Mouse (Mus musculus): Measurements from ENCODE around the gene Sirpa.

DNA sequence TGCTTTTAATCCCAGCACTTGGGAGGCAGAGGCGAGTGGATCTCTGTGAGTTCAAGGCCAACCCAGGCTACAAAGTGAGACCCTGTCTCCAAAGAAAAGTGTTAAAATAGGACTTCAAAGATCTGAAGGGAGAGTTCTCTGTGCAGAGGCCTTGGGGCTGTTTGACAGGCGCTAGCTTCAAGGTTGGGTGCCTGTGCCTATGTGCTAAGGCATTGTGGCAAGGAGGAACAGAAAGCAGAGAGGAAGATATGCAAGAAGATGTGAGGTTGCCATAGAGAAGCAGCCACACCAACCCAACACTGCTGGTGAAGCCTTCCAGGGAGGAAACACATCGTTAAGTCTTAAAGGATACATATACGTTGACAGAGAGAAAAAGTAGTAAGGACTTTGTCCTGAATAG, 33.2 kb downstream of the Sirpa start:
- TF ChIP-seq EP300 (IDR thresholded peaks at IDR 0.05; ENCODE audit: low read depth), result no peak
- no peak for TF ChIP-seq CTCF (IDR thresholded peaks at IDR 0.05; ENCODE audit: low read depth)

Data from liver, postnatal 0 days (tissue).